Mouse (Mus musculus) spleen, adult 2 months (tissue): ENCODE measurements at regions not wholly inside any gene's neighbourhood (a gene's known extent, or its start where the extent isn't known, plus 50 kb on each side); places are given as distances from the start of the nearest gene placed in this dataset.

ENCODE experiments used
- CTCF ChIP-seq: fragments of 200-500 bp; IDR thresholded peaks from 2 replicates; pipeline ENCODE4 v1.5.1; 2011; ENCODE audit warnings: mild to moderate bottlenecking, inconsistent platforms; ENCODE audit not compliant: insufficient read depth, insufficient read length, insufficient replicate concordance; ENCODE audit errors: extremely low read depth
- POLR2A ChIP-seq: fragments of 200-500 bp; IDR thresholded peaks from 2 replicates; pipeline ENCODE4 v1.6.1; 2011; ENCODE audit warnings: low read depth, low read length, inconsistent platforms

DNA sequence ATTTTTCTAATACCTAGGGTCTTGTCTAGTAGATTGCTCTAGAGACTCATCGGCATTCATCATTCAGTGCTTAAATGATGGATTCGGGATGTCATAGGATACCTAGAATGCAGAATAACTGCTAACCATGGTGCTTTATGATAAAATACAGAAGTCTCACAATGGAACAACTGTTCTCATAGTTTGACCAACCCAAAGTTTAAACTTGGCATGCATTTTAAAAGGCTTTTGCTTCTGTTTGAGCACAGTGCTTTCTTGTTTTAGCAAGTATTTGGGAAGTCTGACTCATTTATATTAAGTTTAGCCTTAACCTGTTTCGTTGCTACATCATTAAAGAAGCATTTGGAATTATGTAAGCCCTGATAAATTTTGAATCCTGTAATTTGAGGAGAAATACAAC is 64.2 kb upstream of the Itga1 start:
- TF ChIP-seq CTCF (no peak), POLR2A (no peak)
